Mouse (Mus musculus) cerebellum, postnatal 36 days (tissue): ENCODE results near the gene Pitpnc1.

Source experiments
- DNase-seq, 2 experiments: peaks; one replicate each; pipeline ENCODE4 v3.0.0; 2021 to 2022; ENCODE audit warnings: mixed read lengths in 2 of 2

The Pitpnc1 gene

DNA sequence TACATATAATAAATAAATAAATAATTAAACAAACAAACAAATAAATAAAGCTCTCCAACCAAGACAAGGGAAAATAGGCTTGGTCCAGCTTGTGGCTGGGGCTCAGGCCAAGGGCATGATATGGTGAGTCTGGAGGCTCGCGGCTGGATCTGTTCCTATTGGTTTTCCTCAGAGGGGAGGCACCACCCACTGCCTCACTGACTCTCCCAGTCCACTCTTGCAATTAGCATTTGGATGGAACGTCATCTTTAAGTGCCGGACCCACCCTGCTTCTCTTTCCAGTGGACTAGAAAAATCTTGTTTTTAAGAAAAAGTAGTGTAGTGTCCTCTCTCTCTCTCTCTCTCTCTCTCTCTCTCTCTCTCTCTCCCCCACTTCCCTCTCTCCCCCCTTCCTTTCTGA is 204.6 kb downstream of the Pitpnc1 start:
- no peak for DNase-seq

DNA sequence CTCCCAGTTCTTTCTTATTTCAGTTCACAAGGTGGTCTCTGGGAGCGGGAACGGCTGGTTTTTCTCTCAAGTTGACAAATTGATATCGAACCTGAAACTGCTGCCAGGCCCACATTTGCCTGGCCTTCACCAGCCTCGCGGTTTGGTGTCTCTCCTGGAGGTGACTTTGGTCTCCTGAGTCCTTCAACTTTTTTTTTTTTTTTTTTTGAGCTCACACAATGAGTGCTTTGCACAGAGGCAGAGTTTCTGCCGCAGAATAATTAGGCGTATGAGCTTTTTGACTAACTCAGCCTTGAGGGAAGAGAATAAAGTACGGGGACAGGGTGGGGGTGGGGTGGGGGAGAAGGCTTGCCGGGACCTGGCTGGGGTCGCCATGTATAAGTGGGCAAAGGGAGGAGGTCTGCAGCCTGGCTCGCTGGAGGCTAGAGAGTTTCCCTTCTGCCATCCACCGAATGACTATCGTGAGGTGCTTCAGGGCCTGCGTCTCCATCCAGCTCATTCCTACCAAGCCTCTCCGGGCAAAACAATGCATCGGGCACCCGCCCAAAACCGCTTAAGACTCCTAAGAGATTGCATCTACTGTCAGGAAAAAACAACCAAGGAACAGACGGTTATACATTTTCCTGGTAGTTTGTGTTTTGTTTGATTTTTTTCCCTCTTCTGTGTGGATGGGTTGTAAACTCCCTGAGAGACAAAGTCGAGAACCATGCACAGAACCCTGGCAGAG is 205.4 kb downstream of the Pitpnc1 start:
- no peak for DNase-seq

DNA sequence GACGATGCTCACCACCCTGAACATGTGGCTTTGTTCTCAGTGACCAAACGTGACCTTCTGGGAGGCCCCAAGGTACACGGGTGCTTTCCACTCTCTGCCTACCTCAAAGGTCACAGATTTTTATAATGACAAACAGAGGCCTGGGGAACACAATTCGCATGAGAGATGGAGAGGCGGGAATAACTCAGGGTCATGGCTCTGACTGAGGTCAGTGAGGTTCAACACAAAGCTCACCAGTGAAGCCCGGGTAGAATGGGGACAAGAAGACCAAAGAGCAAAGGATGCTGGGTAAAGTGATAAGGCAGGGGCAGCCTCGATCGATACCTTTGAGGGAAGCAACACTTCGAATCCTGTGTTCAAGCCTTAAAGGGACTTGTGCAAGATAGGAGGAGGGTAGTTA is 206.7 kb downstream of the Pitpnc1 start:
- DNase-seq, result no peak

DNA sequence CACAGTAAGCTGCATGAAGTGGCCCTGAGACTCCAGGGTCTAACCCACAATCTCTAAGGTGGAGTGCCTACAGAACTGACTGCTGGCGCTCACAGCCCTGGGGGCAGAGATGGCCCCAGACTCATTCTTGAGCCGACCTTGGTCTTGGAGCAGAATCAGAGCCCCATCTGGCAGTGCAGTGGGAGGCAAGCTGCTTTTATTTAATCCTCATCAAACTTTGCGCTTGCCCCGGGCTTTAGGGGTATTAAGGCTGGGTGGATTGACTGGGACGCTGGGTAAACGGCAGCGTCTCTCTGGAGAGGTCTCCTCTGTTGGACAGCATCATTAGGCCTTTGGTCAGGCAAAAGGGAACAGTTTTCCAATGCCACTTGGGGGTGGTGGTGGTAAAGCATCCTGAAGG is 211.1 kb downstream of the Pitpnc1 start:
- no peak for DNase-seq

DNA sequence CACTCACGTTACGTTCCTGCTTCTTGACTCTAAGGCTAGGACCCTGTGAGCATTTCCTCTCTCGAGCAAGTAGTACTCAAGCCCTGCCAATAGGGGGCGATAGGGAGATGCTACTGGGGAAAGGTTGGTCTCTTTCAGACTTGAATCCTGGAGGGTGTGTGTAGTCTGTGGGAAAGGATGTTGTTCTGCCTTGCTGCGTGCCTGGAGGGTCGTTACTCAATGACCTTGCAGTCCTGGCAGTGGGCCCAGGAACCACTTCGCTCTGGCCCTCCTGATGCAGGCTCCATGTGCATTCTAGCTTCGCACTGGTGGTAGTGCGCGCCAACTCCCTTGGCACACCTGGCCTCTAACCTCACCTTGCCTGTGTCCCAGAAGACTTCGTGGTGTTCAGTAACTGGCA is 215.3 kb downstream of the Pitpnc1 start:
- DNase-seq, result no peak

DNA sequence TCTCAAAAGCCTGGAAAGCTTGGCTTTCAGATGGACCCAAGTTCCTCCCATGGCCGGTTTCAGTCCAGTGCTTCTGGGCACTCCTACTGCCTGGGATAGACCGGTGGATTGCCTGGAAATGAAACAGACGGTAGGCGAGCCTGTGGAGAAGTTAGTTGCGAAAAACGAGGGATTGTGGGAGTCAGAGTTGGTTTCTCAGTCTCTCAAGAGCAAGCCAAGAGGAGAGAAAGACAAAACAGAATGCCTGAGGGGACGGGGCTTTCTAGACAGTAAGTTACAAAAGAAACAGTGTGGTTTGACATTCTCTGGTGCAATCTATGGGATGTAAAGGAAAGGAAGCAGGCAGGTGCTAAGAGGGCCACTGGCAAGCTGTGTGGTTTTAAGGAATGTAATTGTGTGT is 216.3 kb downstream of the Pitpnc1 start:
- no peak for DNase-seq

DNA sequence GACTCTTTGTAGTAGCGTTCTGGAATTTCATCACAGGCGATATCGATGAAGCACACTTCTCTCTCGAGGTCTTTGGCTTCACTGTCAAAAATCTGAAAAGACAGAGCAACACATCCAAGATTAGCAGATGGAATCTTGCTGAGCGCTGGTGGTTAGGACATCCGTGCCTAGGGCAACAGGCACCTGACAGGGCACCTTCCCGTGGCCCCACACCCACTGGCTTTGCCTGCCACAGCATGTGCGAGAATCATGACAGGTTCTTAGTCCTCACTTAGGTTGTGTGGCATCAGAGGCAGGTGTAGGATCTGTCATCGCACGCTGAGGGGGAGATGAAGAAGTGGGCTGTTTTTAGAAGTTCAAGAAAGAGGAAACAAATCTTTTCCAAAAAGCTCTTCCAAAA is 218.5 kb downstream of the Pitpnc1 start:
- DNase-seq, result peak; percentile 21 to 27

DNA sequence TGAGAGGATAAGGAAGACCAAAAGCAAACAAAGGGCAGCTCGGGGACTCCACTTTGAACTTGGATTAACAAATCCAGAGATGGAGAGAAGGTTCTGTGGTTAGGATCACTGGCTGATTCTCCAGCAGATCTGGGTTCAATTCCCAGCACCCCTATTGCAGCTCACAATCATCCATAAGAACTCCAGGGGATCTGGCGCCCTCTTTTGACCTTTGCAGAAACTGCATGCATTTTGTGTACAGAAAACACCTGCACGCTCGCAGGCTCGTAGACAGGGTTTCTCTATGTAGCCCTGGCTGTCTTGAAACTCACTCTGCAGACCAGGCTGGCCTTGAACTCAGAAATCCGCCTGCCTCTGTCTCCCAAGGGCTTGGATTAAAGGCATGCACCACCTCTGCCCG is 219.0 kb downstream of the Pitpnc1 start:
- DNase-seq, result no peak

DNA sequence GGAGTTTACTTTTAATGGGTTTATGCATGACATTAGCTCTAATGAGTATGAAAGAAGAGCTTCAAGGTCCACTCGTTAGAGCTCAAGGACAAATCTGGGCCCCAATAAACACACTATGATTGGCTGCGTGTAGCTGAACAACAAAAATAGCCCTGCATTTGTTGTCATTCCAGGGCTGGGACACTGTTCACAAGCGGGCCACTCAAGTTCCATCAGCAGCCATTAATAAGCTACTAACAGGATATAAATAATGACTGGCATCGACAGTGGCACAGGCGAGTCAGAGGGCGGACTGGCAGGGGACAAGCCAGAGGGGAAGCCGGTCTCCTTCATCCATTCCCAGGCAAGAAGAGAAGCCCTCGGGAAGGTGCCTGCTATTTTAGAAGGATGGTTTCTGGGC is 219.6 kb downstream of the Pitpnc1 start:
- no peak for DNase-seq

DNA sequence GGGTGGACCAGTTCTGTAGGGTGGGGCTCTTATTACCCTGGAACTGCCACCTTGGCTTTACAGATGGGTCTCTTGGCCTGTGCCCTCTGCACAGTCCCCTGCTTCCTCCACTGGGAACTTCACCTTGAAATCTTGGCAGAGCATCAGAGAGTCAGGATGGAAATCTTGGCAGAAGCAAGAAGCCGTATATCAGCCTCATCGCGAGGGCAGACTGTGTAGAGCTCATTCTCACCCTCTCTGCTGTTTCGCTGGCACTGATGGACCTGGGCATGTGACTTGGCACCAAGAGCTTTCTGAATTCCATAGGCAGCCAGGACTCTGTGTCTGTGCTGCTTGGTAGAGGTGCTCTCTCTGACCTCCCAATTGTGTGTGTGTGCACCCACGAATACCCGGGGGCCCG is 221.7 kb downstream of the Pitpnc1 start:
- peak; percentile 66 to 72 for DNase-seq

DNA sequence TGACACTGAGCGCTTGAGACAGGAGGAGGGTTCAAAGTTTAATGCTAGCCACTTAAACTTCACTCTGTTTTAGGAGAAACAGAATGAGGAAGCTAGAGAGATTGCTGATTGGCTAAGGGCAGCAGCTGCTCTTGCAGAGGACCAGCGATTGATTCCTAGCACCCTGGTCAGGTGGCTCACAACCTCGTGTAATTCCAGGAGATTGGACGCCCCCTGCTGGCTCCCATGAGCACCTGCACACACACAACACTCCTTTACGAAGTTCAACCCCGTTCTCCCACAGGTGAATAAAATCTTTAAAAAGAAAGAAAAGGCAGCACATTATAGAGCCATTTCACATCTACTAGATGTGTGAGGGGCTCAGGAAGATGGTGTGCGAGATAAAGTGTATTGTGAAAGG is 224.8 kb downstream of the Pitpnc1 start:
- DNase-seq, result no peak

DNA sequence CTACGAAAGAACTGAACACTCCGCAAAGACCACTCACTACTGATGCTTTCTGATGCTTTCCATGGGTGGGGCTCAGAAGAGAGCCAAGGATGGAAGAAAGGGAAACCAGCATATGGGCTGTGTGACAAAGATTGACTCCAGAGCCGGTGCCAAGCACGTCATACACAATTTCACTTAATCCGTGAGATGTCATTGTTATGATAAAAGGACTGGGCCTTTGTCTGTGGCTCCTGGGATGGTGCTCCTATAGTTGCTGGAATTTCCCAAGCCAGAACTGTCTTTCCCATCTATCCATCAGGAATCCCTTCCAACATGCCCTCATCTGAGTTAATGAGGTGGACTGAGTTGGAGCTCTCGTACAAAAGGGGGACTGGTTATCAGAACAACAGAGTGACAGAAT is 227.4 kb downstream of the Pitpnc1 start:
- no peak for DNase-seq

DNA sequence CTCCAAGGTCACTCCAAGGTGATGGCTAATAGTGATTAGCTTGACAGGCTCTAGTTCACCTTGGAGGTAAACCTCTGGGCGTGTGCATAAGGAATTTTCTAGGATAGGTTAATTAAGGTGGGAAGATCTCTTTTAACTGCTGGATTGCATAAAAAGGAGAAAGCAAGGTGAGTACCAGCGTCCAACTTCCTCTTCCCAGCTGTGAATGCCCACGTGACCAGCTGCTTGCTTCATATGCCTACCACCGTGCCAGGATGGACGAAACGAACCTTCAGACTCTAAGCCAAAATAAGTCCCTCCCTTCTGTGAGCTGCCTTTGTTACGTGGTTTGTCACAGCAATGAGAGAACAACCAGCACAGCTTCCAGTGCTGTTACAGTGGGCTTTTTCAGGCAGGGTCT is 228.8 kb downstream of the Pitpnc1 start:
- no peak for DNase-seq

DNA sequence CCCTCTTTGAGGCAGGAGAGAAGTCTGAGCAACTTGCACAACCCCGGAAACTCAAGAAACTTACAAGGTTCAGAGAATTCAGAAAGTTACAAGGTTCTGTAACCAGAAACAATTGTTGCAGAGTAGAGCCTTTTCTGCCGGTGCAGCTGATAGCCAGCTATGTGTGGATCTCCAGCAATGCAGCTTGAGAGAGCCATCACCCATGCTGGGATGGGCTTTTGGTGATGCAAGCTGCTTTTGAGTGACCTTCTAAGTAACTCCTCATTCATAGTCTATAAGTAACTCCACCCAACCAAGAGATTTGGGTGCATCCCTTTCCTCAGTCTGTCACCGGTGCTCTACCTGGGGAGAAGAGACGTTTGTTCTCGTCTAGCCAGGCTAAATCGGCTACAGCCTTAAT is 232.0 kb downstream of the Pitpnc1 start:
- DNase-seq, result no peak

DNA sequence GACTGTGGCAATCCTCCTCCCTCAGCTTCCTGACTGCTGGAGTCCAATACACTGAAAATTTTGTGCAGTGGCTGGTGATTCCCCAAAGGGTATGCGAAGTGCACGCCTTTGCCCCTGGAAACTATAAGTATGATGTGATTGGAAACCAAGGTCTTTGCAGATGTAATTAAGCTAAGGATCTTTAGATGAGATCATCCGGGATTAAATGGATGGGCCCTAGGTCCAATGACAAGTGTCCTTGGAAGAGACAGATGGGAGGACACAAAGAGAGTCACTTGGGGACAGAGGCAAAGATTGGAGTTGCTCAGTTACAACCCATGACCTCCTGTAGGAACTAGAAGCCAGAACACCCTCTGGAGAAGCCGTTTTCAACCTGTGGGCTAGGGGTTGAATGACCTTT is 233.0 kb downstream of the Pitpnc1 start:
- DNase-seq, result no peak

DNA sequence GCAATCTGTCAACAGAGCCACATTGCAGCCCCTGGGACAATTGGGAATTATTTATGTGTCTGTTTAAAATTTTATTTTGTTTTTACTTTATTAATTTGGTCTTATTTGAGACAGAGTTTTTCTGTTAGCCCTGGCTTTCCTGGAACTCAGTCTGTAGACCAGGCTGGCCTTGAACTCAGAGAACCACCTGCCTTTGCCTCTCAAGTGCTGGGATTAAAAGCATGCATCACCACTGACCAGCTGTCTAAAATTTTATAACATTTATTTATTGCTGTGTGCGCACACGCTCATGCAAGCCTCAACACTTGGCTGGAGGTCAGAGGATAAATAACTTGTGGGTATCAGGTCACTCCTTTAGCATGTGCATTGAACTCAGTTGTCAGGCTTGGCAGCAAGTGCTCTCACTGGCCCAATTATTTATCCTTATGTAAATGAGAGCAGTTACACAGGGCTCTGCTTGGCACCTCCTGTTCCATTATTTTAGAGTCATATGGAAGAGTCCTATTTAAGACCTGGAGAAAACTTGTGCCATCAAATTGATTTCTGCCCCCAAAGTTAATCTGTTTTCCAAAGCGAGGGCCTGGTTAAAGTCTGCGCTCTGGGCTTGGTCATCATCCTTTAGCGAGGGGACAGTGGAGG is 237.1 kb downstream of the Pitpnc1 start:
- no peak for DNase-seq

DNA sequence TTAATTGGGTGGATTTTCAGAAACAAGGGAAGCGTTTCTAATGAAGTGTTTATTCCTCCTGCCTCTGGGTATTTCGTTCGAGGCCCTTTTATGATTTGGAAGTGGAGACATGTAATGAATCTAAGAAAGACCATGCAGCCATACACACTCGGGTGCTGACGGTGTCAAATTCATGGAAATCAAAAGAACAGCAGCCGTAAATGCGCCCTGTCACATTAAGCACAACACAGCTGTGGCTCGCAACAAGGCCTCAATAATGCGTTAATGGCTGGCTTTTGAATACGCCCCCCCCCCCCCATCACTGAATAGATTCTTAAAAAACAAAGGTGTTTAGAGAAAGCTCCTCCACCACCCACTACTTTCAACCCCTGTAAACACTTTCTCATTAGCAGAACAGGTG is 240.4 kb downstream of the Pitpnc1 start:
- DNase-seq, result no peak

DNA sequence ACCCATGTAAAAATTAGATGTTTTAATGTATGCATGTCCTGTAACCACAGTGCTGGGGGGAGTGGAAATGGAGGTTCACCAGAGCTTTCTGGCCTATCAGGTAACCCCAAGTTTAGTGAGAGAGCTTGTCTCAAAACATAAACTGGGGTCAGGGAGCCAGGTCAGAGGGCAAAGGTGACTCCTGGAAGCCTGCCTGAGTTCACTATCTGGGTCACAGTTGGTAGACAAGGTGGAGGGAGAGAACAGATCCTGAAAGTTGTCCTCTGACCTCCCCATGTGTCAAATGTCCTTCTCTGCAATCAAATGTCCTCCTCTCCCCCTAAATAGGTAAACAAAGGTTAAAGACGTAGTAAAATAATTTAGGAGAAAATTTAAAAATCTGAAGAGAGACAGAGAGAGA is 244.1 kb downstream of the Pitpnc1 start:
- no peak for DNase-seq

DNA sequence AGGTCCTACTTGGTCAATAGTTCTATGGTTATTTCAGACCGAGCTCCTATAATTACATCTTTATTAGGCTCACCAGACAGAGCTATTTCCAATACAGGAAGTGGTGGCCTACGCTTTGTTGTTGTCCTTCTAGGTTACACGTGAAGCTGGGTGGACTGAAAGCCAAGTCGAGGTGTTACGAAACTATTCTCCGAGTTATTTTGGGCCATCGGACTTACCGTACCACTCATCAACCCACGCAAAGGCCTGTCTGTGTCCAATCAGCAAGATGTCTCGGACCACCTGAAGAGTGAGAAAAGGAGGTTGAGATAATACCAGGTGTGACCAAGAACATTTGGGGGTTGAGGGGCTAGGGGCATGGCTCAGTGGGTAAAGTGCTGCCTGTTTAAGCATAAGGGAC is 244.5 kb downstream of the Pitpnc1 start:
- no peak for DNase-seq

DNA sequence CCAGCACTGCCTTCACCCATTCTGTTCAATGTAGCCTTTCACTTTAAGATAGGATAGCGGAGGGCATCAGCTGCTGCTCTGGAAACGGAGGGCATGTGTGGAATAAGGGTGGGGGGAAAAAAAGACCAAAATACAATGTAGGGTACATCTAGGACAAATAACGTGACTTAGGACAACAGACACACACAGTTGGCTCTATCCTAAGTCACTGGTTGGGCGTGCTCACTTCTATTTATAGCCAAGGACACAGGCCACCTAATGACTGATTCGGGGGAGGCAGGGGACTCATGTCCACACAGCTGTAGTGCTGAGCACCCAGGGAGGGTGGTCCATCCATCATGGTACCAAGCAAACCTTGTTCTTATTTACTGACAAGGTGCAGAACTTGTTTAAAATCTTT is 245.2 kb downstream of the Pitpnc1 start:
- no peak for DNase-seq

DNA sequence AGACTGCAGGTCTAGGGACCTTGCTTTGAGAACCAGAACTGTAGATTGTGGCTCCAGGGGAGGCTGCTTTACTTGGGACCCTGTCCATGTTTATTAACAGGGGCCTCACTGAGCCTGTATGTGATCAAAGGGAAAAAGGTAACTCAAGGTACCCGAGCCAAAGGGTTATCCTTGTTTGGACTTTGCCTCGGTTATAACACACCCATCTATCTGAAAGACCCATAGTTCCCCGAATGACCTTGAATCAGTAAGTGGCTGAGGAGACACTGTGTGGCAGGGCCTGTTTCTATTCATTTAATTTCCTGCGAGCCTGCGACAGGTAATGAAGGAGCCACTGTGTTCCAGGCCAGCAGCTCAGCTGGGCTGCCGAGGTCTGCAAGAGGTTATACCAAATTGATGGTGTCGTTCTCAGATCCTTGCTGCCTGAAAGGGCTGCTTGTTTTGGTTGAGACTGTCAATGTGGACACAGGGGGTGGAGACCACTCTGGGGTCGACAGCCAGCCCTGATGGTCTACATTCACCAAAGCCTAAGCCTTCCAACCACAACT is 246.8 kb downstream of the Pitpnc1 start:
- no peak for DNase-seq

DNA sequence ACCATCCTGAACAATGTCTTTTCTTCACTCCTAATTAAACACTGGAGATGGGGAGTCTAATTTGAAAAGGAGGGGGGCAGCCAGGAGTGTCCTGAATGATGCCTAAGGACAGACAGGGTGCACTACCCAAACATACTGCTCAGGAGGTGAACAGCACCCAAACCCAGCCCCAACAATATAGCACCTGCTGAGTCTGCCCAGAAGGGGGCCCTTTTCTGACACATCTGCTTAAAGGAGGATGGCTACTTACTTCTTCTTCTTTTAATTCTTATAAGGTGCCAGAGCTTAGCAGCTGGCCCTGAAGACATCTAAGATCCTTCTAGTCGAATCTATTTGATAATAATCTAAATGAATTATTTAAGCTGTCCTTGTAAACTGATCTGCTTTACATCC is 247.3 kb downstream of the Pitpnc1 start:
- DNase-seq, result no peak

DNA sequence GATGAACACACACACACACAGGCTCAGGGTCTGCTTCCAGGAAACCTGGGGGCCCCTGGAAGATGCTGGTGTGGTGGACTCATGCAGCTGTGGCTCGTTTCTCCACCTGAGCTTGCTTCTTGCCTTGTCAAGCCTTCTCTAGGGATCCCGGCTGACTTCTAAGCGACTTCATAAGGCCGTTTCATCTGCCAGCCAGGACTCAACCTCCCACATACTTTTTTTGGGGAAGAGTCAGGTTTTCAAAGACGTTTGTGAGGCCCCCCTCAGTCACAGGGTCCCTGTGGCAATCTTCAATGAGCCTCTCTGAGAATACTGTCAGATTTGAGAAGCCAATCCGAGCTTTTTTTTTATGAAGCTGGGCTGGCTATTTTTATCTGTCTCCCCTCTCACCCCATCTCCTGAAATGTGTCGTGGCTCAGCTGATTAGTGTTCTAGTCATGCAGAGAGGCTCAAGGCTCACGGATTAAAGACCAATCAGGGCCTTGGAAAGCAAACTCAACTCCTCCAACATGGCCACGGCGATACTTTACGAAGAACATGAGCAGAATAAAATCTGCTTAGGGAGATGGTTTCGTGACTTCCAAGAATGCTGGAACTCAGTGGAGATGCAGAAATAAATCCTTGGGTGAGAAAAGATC is 247.8 kb downstream of the Pitpnc1 start:
- DNase-seq, result no peak

DNA sequence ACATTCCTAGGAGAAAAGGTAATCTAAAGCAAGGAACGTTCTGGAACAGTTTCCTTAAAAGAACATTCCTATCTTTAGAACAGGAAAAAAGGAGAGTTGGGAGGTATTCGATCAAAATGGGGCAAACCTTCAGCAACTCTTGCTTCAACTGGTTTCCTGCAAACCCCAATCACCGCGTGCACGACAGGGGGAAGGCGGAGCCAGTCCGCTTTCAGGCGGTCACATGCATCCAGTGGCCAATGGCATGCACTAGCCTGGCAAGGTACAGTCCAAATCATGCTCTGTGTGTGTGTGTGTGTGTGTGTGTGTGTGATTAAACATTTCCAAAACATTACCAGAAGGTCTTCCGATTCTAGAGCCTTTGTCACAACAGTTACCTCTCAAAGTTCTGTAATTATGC is 255.4 kb downstream of the Pitpnc1 start:
- DNase-seq, result no peak
